Mouse (Mus musculus): Measurements from ENCODE around the gene Naa10. TPM values are rescaled to one million over a fixed set of nuclear protein-coding genes. Genes with fewer than 3 reads are reported as not detected.

The Naa10 gene
- polyA plus RNA-seq (2015; fragmentation: Nextera tagmentation; extraction: Ambion mirVana) = 147 and 159 TPM in 2 replicates

GRCm38 (mm10) chrX:73921823-73922549 is at the start of gene Naa10, which contains the start of gene Arhgap4:
Naa10 (minus strand) TSS chrX:73921944.
Arhgap4 (minus strand) TSS chrX:73921870.
- Histone ChIP-seq H3K4me2 (replicated peaks; ENCODE audit: low read depth, low read length) (peak within 1 kb of the TSS; percentile 72), H3K27ac (ENCODE audit: low read length) (peak within 1 kb of the TSS; percentile 79), H3K4me1 (ENCODE audit: insufficient read depth, low read length) (peaks cover 8% of the 10 kb centered on the region), H3K27me3 (ENCODE audit: insufficient read depth, low read length) (peaks cover 3% of the 10 kb centered on the region; the same call in 1 of the 2 replicates), H3K9me3 (ENCODE audit: low read length) (no peaks in the 10 kb centered on the region), H3K9ac (replicated peaks; ENCODE audit: low read length) (peak within 1 kb of the TSS; percentile 79), H3K36me3 (ENCODE audit: insufficient read depth, low read length) (peaks cover 9% of the 10 kb centered on the region; the same call in 1 of the 2 replicates), H3K4me3 (ENCODE audit: low read length) (peak within 1 kb of the TSS; percentile 64)
- 26% methylated on average over 43 of the region's 43 CpGs for WGBS
- ATAC-seq (ENCODE audit: low FRiP score, low TSS enrichment) = peak; percentile 97

DNA sequence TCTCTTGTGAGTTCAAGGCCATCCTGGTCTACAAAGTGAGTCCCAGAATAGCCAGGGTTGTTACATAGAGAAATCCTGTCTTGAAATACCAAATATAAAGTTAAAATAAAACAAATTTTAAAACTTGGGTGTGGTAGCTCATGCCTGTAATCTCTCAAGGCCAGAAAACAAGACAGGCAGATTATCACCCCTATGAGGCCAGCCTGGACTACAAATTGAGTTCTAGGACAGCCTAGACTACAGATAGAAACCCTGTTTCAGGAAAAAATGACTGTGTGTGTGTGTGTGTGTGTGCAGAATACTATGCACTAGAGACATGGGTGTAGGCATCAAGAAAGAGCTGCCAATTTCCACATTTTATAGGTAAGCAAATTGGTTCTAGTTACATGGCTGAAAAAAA is 49.0 kb upstream of the Naa10 start:
- Histone ChIP-seq H3K27ac (ENCODE audit: low read length) (no peak overlapping the region), H3K27me3 (ENCODE audit: insufficient read depth, low read length) (no peaks in the 10 kb centered on the region; the same call in 1 of the 2 replicates), H3K9ac (replicated peaks; ENCODE audit: low read length) (no peak overlapping the region), H3K4me3 (ENCODE audit: low read length) (no peak overlapping the region), H3K9me3 (ENCODE audit: low read length) (no peaks in the 10 kb centered on the region), H3K4me1 (ENCODE audit: insufficient read depth, low read length) (no peaks in the 10 kb centered on the region), H3K36me3 (ENCODE audit: insufficient read depth, low read length) (no peaks in the 10 kb centered on the region), H3K4me2 (replicated peaks; ENCODE audit: low read depth, low read length) (no peak overlapping the region)
- ATAC-seq (ENCODE audit: low FRiP score, low TSS enrichment) = no peak

- 92% methylated on average over 2 of the region's 2 CpGs for WGBS
- H3K27me3 ChIP-seq (ENCODE audit: insufficient read depth, low read length) = no peaks in the 10 kb centered on the region; the same call in 1 of the 2 replicates
- no peak overlapping the region for H3K4me3 ChIP-seq (ENCODE audit: low read length)
- no peak for ATAC-seq (ENCODE audit: low FRiP score, low TSS enrichment)
- H3K9me3 ChIP-seq (ENCODE audit: low read length) = no peaks in the 10 kb centered on the region
- no peak overlapping the region for H3K4me2 ChIP-seq (replicated peaks; ENCODE audit: low read depth, low read length)
- no peak overlapping the region for H3K9ac ChIP-seq (replicated peaks; ENCODE audit: low read length)
- H3K36me3 ChIP-seq (ENCODE audit: insufficient read depth, low read length) = no peaks in the 10 kb centered on the region
- H3K27ac ChIP-seq (ENCODE audit: low read length) = no peak overlapping the region
- H3K4me1 ChIP-seq (ENCODE audit: insufficient read depth, low read length) = no peaks in the 10 kb centered on the region
Observed at GRCm38 (mm10) chrX:73969729-73970128, 48.0 kb upstream of the Naa10 start.

DNA sequence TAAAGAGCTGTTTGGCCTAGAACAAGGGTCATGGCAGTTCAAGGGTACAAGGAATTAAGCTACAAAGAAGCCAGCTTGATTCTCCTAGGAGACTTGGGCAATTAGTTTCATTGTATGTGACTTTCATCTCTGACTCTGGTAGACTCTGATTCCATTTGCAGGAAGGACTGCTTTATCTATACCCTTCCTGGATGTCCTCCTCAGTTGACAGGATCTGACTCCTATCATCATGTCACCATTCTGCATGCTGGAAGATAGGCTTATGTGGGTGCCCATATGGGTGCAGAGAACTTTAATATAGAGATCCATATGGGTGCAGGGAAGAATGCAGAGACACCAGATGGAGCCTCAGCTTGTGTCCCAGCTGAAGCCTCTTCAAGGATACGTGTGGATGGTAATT is 47.4 kb upstream of the Naa10 start:
- H3K4me3 ChIP-seq (ENCODE audit: low read length) = no peak overlapping the region
- no peak overlapping the region for H3K27ac ChIP-seq (ENCODE audit: low read length)
- WGBS = 73% methylated on average over 1 of the region's 1 CpGs
- H3K4me1 ChIP-seq (ENCODE audit: insufficient read depth, low read length) = peaks cover 3% of the 10 kb centered on the region
- H3K9ac ChIP-seq (replicated peaks; ENCODE audit: low read length) = no peak overlapping the region
- no peaks in the 10 kb centered on the region for H3K36me3 ChIP-seq (ENCODE audit: insufficient read depth, low read length)
- no peaks in the 10 kb centered on the region for H3K9me3 ChIP-seq (ENCODE audit: low read length)
- H3K27me3 ChIP-seq (ENCODE audit: insufficient read depth, low read length) = no peaks in the 10 kb centered on the region; the same call in 1 of the 2 replicates
- no peak overlapping the region for H3K4me2 ChIP-seq (replicated peaks; ENCODE audit: low read depth, low read length)
- ATAC-seq (ENCODE audit: low FRiP score, low TSS enrichment) = no peak

DNA sequence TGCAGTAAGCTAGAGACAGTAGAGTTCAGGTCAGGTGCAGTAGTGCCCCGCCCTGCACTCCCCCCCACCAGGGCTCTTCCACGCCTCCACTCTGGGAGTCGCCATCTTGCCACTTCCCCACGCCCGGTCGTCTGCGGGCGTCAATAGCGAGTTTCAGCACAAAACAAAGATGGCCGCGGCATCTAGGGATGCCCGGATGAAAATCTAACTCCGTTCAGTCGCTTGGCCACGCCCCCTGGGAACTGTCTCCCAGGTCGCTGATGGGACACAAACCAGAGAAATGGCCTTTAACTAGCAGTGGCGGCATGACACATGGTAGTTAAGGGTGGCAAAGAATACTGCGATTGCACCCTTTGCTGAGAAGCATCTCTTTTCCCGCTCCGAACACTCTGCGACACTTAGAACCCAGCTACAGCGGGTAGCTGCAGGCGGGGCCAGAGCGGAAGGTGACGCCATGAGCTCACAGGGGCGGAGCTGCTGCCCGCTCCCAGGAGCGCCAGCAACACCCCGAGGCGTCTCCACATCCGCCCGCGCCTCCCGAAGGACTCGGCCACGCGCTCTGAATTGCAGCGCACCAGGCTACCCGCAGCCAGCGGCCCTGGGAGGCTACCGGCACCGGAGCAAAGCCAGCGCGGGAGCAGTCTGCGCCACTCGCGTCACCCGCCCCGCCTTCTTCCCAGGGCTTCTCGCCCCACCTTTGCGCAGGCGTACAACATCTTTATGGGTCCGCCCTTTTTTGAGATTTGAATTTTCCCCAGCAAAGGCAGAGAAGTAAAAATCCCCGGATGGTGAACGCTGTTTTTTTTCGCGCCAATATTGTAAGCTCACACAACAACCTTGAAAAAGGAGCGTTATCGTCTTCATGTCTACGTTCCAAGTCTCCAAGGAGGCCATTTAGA is 45.7 kb upstream of the Naa10 start:
- Histone ChIP-seq H3K4me2 (replicated peaks; ENCODE audit: low read depth, low read length) (peak overlapping the region; percentile 50), H3K27ac (ENCODE audit: low read length) (peak overlapping the region; percentile 100), H3K27me3 (ENCODE audit: insufficient read depth, low read length) (no peaks in the 10 kb centered on the region; the same call in 1 of the 2 replicates), H3K4me3 (ENCODE audit: low read length) (peak overlapping the region; percentile 82), H3K9ac (replicated peaks; ENCODE audit: low read length) (peak overlapping the region; percentile 89), H3K4me1 (ENCODE audit: insufficient read depth, low read length) (peaks cover 13% of the 10 kb centered on the region), H3K9me3 (ENCODE audit: low read length) (no peaks in the 10 kb centered on the region), H3K36me3 (ENCODE audit: insufficient read depth, low read length) (no peaks in the 10 kb centered on the region)
- peak; percentile 89 for ATAC-seq (ENCODE audit: low FRiP score, low TSS enrichment)
- 19% methylated on average over 60 of the region's 60 CpGs for WGBS

GRCm38 (mm10) chrX:73966248-73967176 is 44.8 kb upstream of the Naa10 start, which contains the start of gene Hcfc1:
Hcfc1 (minus strand) TSS chrX:73966357.
- Histone ChIP-seq H3K27ac (ENCODE audit: low read length) (peak within 1 kb of the TSS; percentile 100), H3K9me3 (ENCODE audit: low read length) (no peaks in the 10 kb centered on the region), H3K4me1 (ENCODE audit: insufficient read depth, low read length) (peaks cover 13% of the 10 kb centered on the region), H3K4me2 (replicated peaks; ENCODE audit: low read depth, low read length) (peak within 1 kb of the TSS; percentile 59), H3K36me3 (ENCODE audit: insufficient read depth, low read length) (no peaks in the 10 kb centered on the region), H3K9ac (replicated peaks; ENCODE audit: low read length) (peak within 1 kb of the TSS; percentile 89), H3K27me3 (ENCODE audit: insufficient read depth, low read length) (no peaks in the 10 kb centered on the region; the same call in 1 of the 2 replicates), H3K4me3 (ENCODE audit: low read length) (peak within 1 kb of the TSS; percentile 82)
- WGBS = 23% methylated on average over 58 of the region's 58 CpGs
- ATAC-seq (ENCODE audit: low FRiP score, low TSS enrichment) = peak; percentile 83

DNA sequence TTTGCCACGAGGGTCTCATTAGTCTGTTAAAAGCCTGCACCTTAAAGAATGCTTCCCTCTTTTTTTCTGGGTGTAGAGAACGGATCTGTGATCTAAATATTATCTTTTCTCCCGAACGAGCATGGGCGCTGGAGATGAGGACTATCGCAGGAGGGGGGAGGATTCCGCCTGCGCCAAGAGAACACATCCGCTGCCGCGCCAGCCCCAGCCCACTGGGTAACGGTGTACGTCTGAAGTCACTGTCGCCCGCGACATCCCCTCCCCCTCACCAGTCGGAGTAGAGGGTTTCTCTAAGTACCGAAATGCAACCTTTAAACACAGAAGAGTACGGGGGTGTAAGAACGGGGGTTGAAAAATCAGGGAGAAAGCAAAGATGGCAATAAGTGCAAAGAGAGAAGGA is 43.6 kb upstream of the Naa10 start:
- ATAC-seq (ENCODE audit: low FRiP score, low TSS enrichment) = no peak
- Histone ChIP-seq H3K4me3 (ENCODE audit: low read length) (peak overlapping the region; percentile 82), H3K4me1 (ENCODE audit: insufficient read depth, low read length) (peaks cover 13% of the 10 kb centered on the region), H3K4me2 (replicated peaks; ENCODE audit: low read depth, low read length) (peak overlapping the region; percentile 59), H3K27ac (ENCODE audit: low read length) (peak overlapping the region; percentile 100), H3K9me3 (ENCODE audit: low read length) (no peaks in the 10 kb centered on the region), H3K9ac (replicated peaks; ENCODE audit: low read length) (peak overlapping the region; percentile 89), H3K27me3 (ENCODE audit: insufficient read depth, low read length) (no peaks in the 10 kb centered on the region; the same call in 1 of the 2 replicates), H3K36me3 (ENCODE audit: insufficient read depth, low read length) (no peaks in the 10 kb centered on the region)
- WGBS = 27% methylated on average over 20 of the region's 20 CpGs

DNA sequence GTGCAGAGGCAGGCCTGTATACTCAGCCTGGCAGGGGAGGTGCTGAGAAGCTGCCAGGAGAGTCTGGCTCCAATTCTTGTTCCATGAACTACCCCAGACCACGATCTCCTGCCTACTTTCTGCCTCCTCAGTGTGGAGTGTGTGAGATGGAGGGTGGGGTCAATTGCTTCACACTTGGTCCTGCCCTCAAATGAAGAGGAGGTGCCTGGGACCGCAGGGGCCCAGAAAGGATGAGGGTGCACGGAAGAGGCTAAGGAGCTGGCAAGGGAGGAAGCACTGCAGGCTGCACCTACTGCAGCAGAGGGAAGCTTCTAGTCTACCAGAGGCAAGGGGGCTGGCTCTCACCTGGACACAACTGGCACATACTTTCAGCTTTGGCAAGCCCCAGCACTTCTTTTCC is 42.6 kb upstream of the Naa10 start:
- Histone ChIP-seq H3K4me2 (replicated peaks; ENCODE audit: low read depth, low read length) (peak overlapping the region; percentile 59), H3K36me3 (ENCODE audit: insufficient read depth, low read length) (peaks cover 2% of the 10 kb centered on the region; the same call in 1 of the 2 replicates), H3K9ac (replicated peaks; ENCODE audit: low read length) (peak overlapping the region; percentile 89), H3K9me3 (ENCODE audit: low read length) (no peaks in the 10 kb centered on the region), H3K4me3 (ENCODE audit: low read length) (peak overlapping the region; percentile 82), H3K27ac (ENCODE audit: low read length) (no peak overlapping the region), H3K27me3 (ENCODE audit: insufficient read depth, low read length) (no peaks in the 10 kb centered on the region; the same call in 1 of the 2 replicates), H3K4me1 (ENCODE audit: insufficient read depth, low read length) (peaks cover 13% of the 10 kb centered on the region)
- WGBS = 44% methylated on average over 3 of the region's 3 CpGs
- no peak for ATAC-seq (ENCODE audit: low FRiP score, low TSS enrichment)

GRCm38 (mm10) chrX:73954988-73955387 is 33.2 kb upstream of the Naa10 start:
- H3K4me1 ChIP-seq (ENCODE audit: insufficient read depth, low read length) = no peaks in the 10 kb centered on the region
- H3K36me3 ChIP-seq (ENCODE audit: insufficient read depth, low read length) = peaks cover 81% of the 10 kb centered on the region
- H3K9me3 ChIP-seq (ENCODE audit: low read length) = no peaks in the 10 kb centered on the region
- no peak overlapping the region for H3K27ac ChIP-seq (ENCODE audit: low read length)
- 90% methylated on average over 6 of the region's 6 CpGs for WGBS
- no peak overlapping the region for H3K4me3 ChIP-seq (ENCODE audit: low read length)
- H3K4me2 ChIP-seq (replicated peaks; ENCODE audit: low read depth, low read length) = no peak overlapping the region
- no peak overlapping the region for H3K9ac ChIP-seq (replicated peaks; ENCODE audit: low read length)
- H3K27me3 ChIP-seq (ENCODE audit: insufficient read depth, low read length) = no peaks in the 10 kb centered on the region
- no peak for ATAC-seq (ENCODE audit: low FRiP score, low TSS enrichment)

Data from kidney, embryonic 16.5 days (tissue).